20 mouse cellular contexts compared by ENCODE assay signal in genomic region chr7:81667156-81667555, GRCm38 (mm10). TPM values are rescaled to one million over a fixed set of nuclear protein-coding genes. Genes with fewer than 3 reads are reported as not detected.
DNase-seq lines count a peak whose midpoint lies in the region; ATAC-seq and TF ChIP-seq lines count a peak whose summit lies in the region.
"Had no signal": no experiment of that assay in that cellular context is flagged by ENCODE, and none has a peak within 500 bp of the region (broad histone marks: within the 10 kb centered on the region; RNA-seq: fewer than 3 reads in every experiment).

No protein-coding gene starts in this region.

- no peak for TF ChIP-seq CTCF in liver, adult 2 months (IDR thresholded peaks at IDR 0.05; ENCODE audit: low read depth, low read length)

- WGBS in liver, adult 2 months = 45% methylated on average over 4 of the region's 4 CpGs
- 86% methylated on average over 4 of the region's 4 CpGs for WGBS in midbrain, embryonic 11.5 days
- WGBS in midbrain, embryonic 16.5 days = 86% methylated on average over 4 of the region's 4 CpGs

- H3K9ac ChIP-seq in liver, adult 2 months (ENCODE audit: low read depth, low read length) = no peak overlapping the region
- H3K9ac ChIP-seq in midbrain, embryonic 11.5 days (ENCODE audit: low read length) = no peak overlapping the region
- H3K9ac ChIP-seq in midbrain, embryonic 16.5 days (ENCODE audit: low read depth, low read length) = no peak overlapping the region

- H3K36me3 ChIP-seq in liver, adult 2 months (ENCODE audit: control insufficient read depth, insufficient read depth, low read length) = no peaks in the 10 kb centered on the region
- H3K36me3 ChIP-seq in midbrain, embryonic 11.5 days (ENCODE audit: control insufficient read depth, insufficient read depth, low read length) = no peaks in the 10 kb centered on the region
- no peaks in the 10 kb centered on the region for H3K36me3 ChIP-seq in midbrain, embryonic 16.5 days (ENCODE audit: control insufficient read depth, insufficient read depth, low read length)

- H3K79me2 ChIP-seq in liver, adult 2 months (ENCODE audit: control insufficient read depth, insufficient read depth, low read length) = peaks cover 28% of the 10 kb centered on the region

- H3K27ac ChIP-seq in liver, adult 2 months (replicated peaks; ENCODE audit: insufficient read depth, low read depth, low read length) = no peak overlapping the region
- H3K27ac ChIP-seq in midbrain, embryonic 11.5 days (ENCODE audit: low read depth, low read length) = no peak overlapping the region
- no peak overlapping the region for H3K27ac ChIP-seq in midbrain, embryonic 16.5 days (ENCODE audit: low read length)

- no peak overlapping the region for H3K4me2 ChIP-seq in midbrain, embryonic 11.5 days
- H3K4me2 ChIP-seq in midbrain, embryonic 16.5 days (ENCODE audit: low read length) = no peak overlapping the region

- H3K4me1 ChIP-seq in liver, adult 2 months (ENCODE audit: control insufficient read depth, insufficient read depth, low read length) = peaks cover 22% of the 10 kb centered on the region
- no peaks in the 10 kb centered on the region for H3K4me1 ChIP-seq in midbrain, embryonic 11.5 days (ENCODE audit: control insufficient read depth, insufficient read depth, low read length)
- no peaks in the 10 kb centered on the region for H3K4me1 ChIP-seq in midbrain, embryonic 16.5 days (ENCODE audit: control insufficient read depth, insufficient read depth, low read length)

- no peaks in the 10 kb centered on the region for H3K9me3 ChIP-seq in midbrain, embryonic 11.5 days (ENCODE audit: control insufficient read depth, low read length)
- no peaks in the 10 kb centered on the region for H3K9me3 ChIP-seq in midbrain, embryonic 16.5 days (replicated peaks; ENCODE audit: control insufficient read depth, low read length, poor library complexity, severe bottlenecking)
- H3K9me3 ChIP-seq: G1E had no signal

- no peak for ATAC-seq in midbrain, embryonic 11.5 days (ENCODE audit: low FRiP score)
- no peak for ATAC-seq in midbrain, embryonic 16.5 days
- ATAC-seq: activated CD4-positive, CD25-positive, alpha-beta regulatory T cell, adult 4 months; CD4-positive, CD25-positive, alpha-beta regulatory T cell, adult 4 months; Patski had no signal

- DNase-seq in heart, adult 11 months = peak; percentile 60
- DNase-seq in heart, adult 18-20 months = no peak
- DNase-seq in liver, adult 2 months (ENCODE audit: extremely low read depth, low read depth, low spot score) = peak; percentile 68
- no peak for DNase-seq in liver
- peak; percentile 26 for DNase-seq in midbrain, embryonic 11.5 days (ENCODE audit: low spot score, missing footprints)
- DNase-seq: adrenal gland, adult 2 months; adrenal gland, adult 8-10 months; adrenal gland, postnatal 10 days; adrenal gland, postnatal 14 days; adrenal gland, postnatal 25 days; adrenal gland, postnatal 36 days; B cell, adult 2 months; cerebellum, adult 11 months; cerebellum, adult 11-12 months; cerebellum, adult 18-20 months had no signal

- H3K4me3 ChIP-seq in liver, adult 2 months (ENCODE audit: insufficient read depth, low read depth, low read length) = no peak overlapping the region
- H3K4me3 ChIP-seq in midbrain, embryonic 11.5 days (ENCODE audit: low read depth, low read length) = no peak overlapping the region
- no peak overlapping the region for H3K4me3 ChIP-seq in midbrain, embryonic 16.5 days (ENCODE audit: low read depth, low read length)

- H3K27me3 ChIP-seq in liver, adult 2 months (ENCODE audit: control insufficient read depth, insufficient read depth, low read length) = no peaks in the 10 kb centered on the region
- H3K27me3 ChIP-seq in midbrain, embryonic 11.5 days (ENCODE audit: control insufficient read depth, insufficient read depth, low read length) = no peaks in the 10 kb centered on the region
- no peaks in the 10 kb centered on the region for H3K27me3 ChIP-seq in midbrain, embryonic 16.5 days (ENCODE audit: control insufficient read depth, insufficient read depth, low read depth, low read length)

- no peak for TF ChIP-seq POLR2A in liver, adult 2 months (IDR thresholded peaks at IDR 0.05; ENCODE audit: extremely low read depth, insufficient read depth, low read length)

RNA-seq across cellular contexts. Expression of gene Homer2, which starts 40.2 kb away (rescaled TPM):
- total RNA-seq in heart, adult 18-20 months (2021) = 10 to 100 TPM; 83.1 to 84.1 TPM
- 30.9 and 32.2 TPM in 2 replicates for total RNA-seq in liver, adult 2 months (2014; rRNA removed)
- polyA plus RNA-seq in liver, adult 2 months (2012; rRNA removed) = 18.4 and 24.6 TPM in 2 replicates
- polyA plus RNA-seq in midbrain, embryonic 11.5 days (2014; fragmentation: Nextera tagmentation; extraction: Ambion mirVana) = 19.6 and 22.4 TPM in 2 replicates
- polyA plus RNA-seq in midbrain, embryonic 16.5 days (2015; fragmentation: Nextera tagmentation; extraction: Ambion mirVana) = 16.3 and 20.1 TPM in 2 replicates

Comparison
In these comparisons a context has a peak if more than half of its experiments do, and no peak if none do; other contexts are left out.
1. DNase-seq: peak in heart, adult 11 months (single experiment), liver, adult 2 months (single experiment) and midbrain, embryonic 11.5 days (single experiment); none in heart, adult 18-20 months (0 of 2) and liver (single experiment).